Mouse (Mus musculus): ENCODE measurements around the gene Bche. TPM values are rescaled to one million over a fixed set of nuclear protein-coding genes. Genes with fewer than 3 reads are reported as not detected.

Bche gene
- polyA plus RNA-seq (2012; rRNA removed), result 0.16 and 0.29 TPM in 2 replicates

- H3K36me3 ChIP-seq (ENCODE audit: control insufficient read depth, insufficient read depth, low read length), result no peaks in the 10 kb centered on the region
- TF ChIP-seq POLR2A (IDR thresholded peaks at IDR 0.05; ENCODE audit: control insufficient read depth, low read depth, low read length) (no peak), CTCF (IDR thresholded peaks at IDR 0.05; ENCODE audit: control insufficient read depth, insufficient read depth, insufficient replicate concordance, low read depth, low read length) (no peak)
- H3K4me1 ChIP-seq (ENCODE audit: control insufficient read depth, insufficient read depth, low read length), result no peaks in the 10 kb centered on the region
- peak within 1 kb of the TSS; percentile 57 for H3K4me3 ChIP-seq (ENCODE audit: control insufficient read depth, low read depth, low read length)
- no peak within 1 kb of the TSS for H3K27ac ChIP-seq (ENCODE audit: control insufficient read depth, insufficient read depth, low read depth, low read length)
- H3K27me3 ChIP-seq (ENCODE audit: control insufficient read depth, insufficient read depth, low read length), result no peaks in the 10 kb centered on the region
Observed at GRCm38 (mm10) chr3:73708410-73708714, at the start of gene Bche. Gene Bche, minus strand, starts transcription at chr3:73708415.

GRCm38 (mm10) chr3:73741998-73742397, 33.8 kb upstream of the Bche start:
- TF ChIP-seq POLR2A (IDR thresholded peaks at IDR 0.05; ENCODE audit: control insufficient read depth, low read depth, low read length), result no peak
- TF ChIP-seq CTCF (IDR thresholded peaks at IDR 0.05; ENCODE audit: control insufficient read depth, insufficient read depth, insufficient replicate concordance, low read depth, low read length), result no peak
- Histone ChIP-seq H3K27ac (ENCODE audit: control insufficient read depth, insufficient read depth, low read depth, low read length) (no peak overlapping the region), H3K4me3 (ENCODE audit: control insufficient read depth, low read depth, low read length) (no peak overlapping the region), H3K4me1 (ENCODE audit: control insufficient read depth, insufficient read depth, low read length) (no peaks in the 10 kb centered on the region), H3K27me3 (ENCODE audit: control insufficient read depth, insufficient read depth, low read length) (no peaks in the 10 kb centered on the region), H3K36me3 (ENCODE audit: control insufficient read depth, insufficient read depth, low read length) (no peaks in the 10 kb centered on the region)

GRCm38 (mm10) chr3:73731677-73732076, 23.5 kb upstream of the Bche start:
- H3K4me1 ChIP-seq (ENCODE audit: control insufficient read depth, insufficient read depth, low read length), result no peaks in the 10 kb centered on the region
- no peaks in the 10 kb centered on the region for H3K36me3 ChIP-seq (ENCODE audit: control insufficient read depth, insufficient read depth, low read length)
- no peak overlapping the region for H3K4me3 ChIP-seq (ENCODE audit: control insufficient read depth, low read depth, low read length)
- no peak overlapping the region for H3K27ac ChIP-seq (ENCODE audit: control insufficient read depth, insufficient read depth, low read depth, low read length)
- no peaks in the 10 kb centered on the region for H3K27me3 ChIP-seq (ENCODE audit: control insufficient read depth, insufficient read depth, low read length)
- TF ChIP-seq POLR2A (IDR thresholded peaks at IDR 0.05; ENCODE audit: control insufficient read depth, low read depth, low read length), result no peak
- no peak for TF ChIP-seq CTCF (IDR thresholded peaks at IDR 0.05; ENCODE audit: control insufficient read depth, insufficient read depth, insufficient replicate concordance, low read depth, low read length)

- Histone ChIP-seq H3K27ac (ENCODE audit: control insufficient read depth, insufficient read depth, low read depth, low read length) (no peak overlapping the region), H3K4me3 (ENCODE audit: control insufficient read depth, low read depth, low read length) (no peak overlapping the region), H3K4me1 (ENCODE audit: control insufficient read depth, insufficient read depth, low read length) (no peaks in the 10 kb centered on the region), H3K27me3 (ENCODE audit: control insufficient read depth, insufficient read depth, low read length) (no peaks in the 10 kb centered on the region), H3K36me3 (ENCODE audit: control insufficient read depth, insufficient read depth, low read length) (no peaks in the 10 kb centered on the region)
- TF ChIP-seq CTCF (IDR thresholded peaks at IDR 0.05; ENCODE audit: control insufficient read depth, insufficient read depth, insufficient replicate concordance, low read depth, low read length) (no peak), POLR2A (IDR thresholded peaks at IDR 0.05; ENCODE audit: control insufficient read depth, low read depth, low read length) (no peak)
Observed at GRCm38 (mm10) chr3:73729511-73729910, 21.3 kb upstream of the Bche start.

GRCm38 (mm10) chr3:73725711-73726110, 17.5 kb upstream of the Bche start:
- TF ChIP-seq CTCF (IDR thresholded peaks at IDR 0.05; ENCODE audit: control insufficient read depth, insufficient read depth, insufficient replicate concordance, low read depth, low read length), result no peak
- no peak for TF ChIP-seq POLR2A (IDR thresholded peaks at IDR 0.05; ENCODE audit: control insufficient read depth, low read depth, low read length)
- H3K4me1 ChIP-seq (ENCODE audit: control insufficient read depth, insufficient read depth, low read length), result no peaks in the 10 kb centered on the region

GRCm38 (mm10) chr3:73724869-73725268, 16.7 kb upstream of the Bche start:
- H3K4me3 ChIP-seq (ENCODE audit: control insufficient read depth, low read depth, low read length), result no peak overlapping the region
- H3K36me3 ChIP-seq (ENCODE audit: control insufficient read depth, insufficient read depth, low read length), result no peaks in the 10 kb centered on the region
- no peaks in the 10 kb centered on the region for H3K27me3 ChIP-seq (ENCODE audit: control insufficient read depth, insufficient read depth, low read length)
- no peak overlapping the region for H3K27ac ChIP-seq (ENCODE audit: control insufficient read depth, insufficient read depth, low read depth, low read length)
- no peak for TF ChIP-seq POLR2A (IDR thresholded peaks at IDR 0.05; ENCODE audit: control insufficient read depth, low read depth, low read length)
- TF ChIP-seq CTCF (IDR thresholded peaks at IDR 0.05; ENCODE audit: control insufficient read depth, insufficient read depth, insufficient replicate concordance, low read depth, low read length), result no peak
- H3K4me1 ChIP-seq (ENCODE audit: control insufficient read depth, insufficient read depth, low read length), result no peaks in the 10 kb centered on the region

More at GRCm38 (mm10) chr3:73725711-73726110, 17.5 kb upstream of the Bche start:
- Histone ChIP-seq H3K27ac (ENCODE audit: control insufficient read depth, insufficient read depth, low read depth, low read length) (no peak overlapping the region), H3K36me3 (ENCODE audit: control insufficient read depth, insufficient read depth, low read length) (no peaks in the 10 kb centered on the region), H3K27me3 (ENCODE audit: control insufficient read depth, insufficient read depth, low read length) (no peaks in the 10 kb centered on the region), H3K4me3 (ENCODE audit: control insufficient read depth, low read depth, low read length) (no peak overlapping the region)

- Histone ChIP-seq H3K27ac (ENCODE audit: control insufficient read depth, insufficient read depth, low read depth, low read length) (no peak overlapping the region), H3K36me3 (ENCODE audit: control insufficient read depth, insufficient read depth, low read length) (no peaks in the 10 kb centered on the region), H3K4me3 (ENCODE audit: control insufficient read depth, low read depth, low read length) (no peak overlapping the region), H3K27me3 (ENCODE audit: control insufficient read depth, insufficient read depth, low read length) (no peaks in the 10 kb centered on the region), H3K4me1 (ENCODE audit: control insufficient read depth, insufficient read depth, low read length) (no peaks in the 10 kb centered on the region)
- TF ChIP-seq CTCF (IDR thresholded peaks at IDR 0.05; ENCODE audit: control insufficient read depth, insufficient read depth, insufficient replicate concordance, low read depth, low read length), result no peak
- TF ChIP-seq POLR2A (IDR thresholded peaks at IDR 0.05; ENCODE audit: control insufficient read depth, low read depth, low read length), result no peak
Observed at GRCm38 (mm10) chr3:73717610-73718284, 9.5 kb upstream of the Bche start.

Data from testis, adult 2 months (tissue).